Mouse (Mus musculus): Measurements from ENCODE around the gene Nr1i2.

- TF ChIP-seq POLR2A (IDR thresholded peaks at IDR 0.05; ENCODE audit: low read depth, low read length) (no peak), CTCF (IDR thresholded peaks at IDR 0.05; ENCODE audit: extremely low read depth, insufficient read length, insufficient replicate concordance, low read depth, low read length) (no peak)
These were observed 11.3 kb downstream of the Nr1i2 start for GRCm38 (mm10) chr16:38283300-38283699.

All from small intestine, adult 2 months (tissue).